Mouse (Mus musculus): ENCODE results near the gene Ctdspl. TPM values are rescaled to one million over a fixed set of nuclear protein-coding genes. Genes with fewer than 3 reads are reported as not detected.

Ctdspl gene
- polyA plus RNA-seq, 1 experiment from 2014 or later, result 7.3 TPM

GRCm38 (mm10) chr9:118997241-118997640 lies 71.0 kb downstream of the Ctdspl start:
- Histone ChIP-seq H3K9me3 (no peaks in the 10 kb centered on the region), H3K4me1 (no peaks in the 10 kb centered on the region), H3K36me3 (no peaks in the 10 kb centered on the region), H3K4me2 (replicated peaks) (no peak overlapping the region), H3K4me3 (no peak overlapping the region), H3K27me3 (replicated peaks) (no peaks in the 10 kb centered on the region), H3K27ac (no peak overlapping the region), H3K9ac (no peak overlapping the region)
- no peak for ATAC-seq (ENCODE audit: low FRiP score, low read depth)
- WGBS, result 94% methylated on average over 6 of the region's 6 CpGs

DNA sequence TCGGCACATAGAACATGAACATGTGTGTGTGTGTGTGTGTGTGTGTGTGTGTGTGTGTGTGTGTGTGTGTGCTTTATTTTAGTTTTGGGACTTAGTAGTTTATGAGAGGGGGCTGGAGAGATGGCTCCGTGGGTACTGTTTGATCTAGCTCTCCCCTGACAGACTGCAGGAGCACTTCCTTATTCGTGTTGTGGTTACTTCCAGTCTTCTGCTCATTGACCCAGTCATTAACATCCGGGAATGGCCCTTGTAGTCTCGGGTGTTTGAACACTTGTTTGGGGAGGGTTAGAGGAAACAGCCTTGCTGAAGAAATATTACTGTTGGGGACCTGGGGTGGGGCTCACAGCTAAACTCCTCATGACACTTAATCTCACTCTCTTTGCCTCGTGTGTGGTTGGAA lies 73.9 kb downstream of the Ctdspl start:
- Histone ChIP-seq H3K4me2 (replicated peaks) (no peak overlapping the region), H3K4me3 (no peak overlapping the region), H3K27ac (no peak overlapping the region), H3K36me3 (no peaks in the 10 kb centered on the region), H3K4me1 (peaks cover 6% of the 10 kb centered on the region), H3K9ac (no peak overlapping the region), H3K9me3 (no peaks in the 10 kb centered on the region), H3K27me3 (replicated peaks) (no peaks in the 10 kb centered on the region)
- 62% methylated on average over 6 of the region's 6 CpGs for WGBS
- ATAC-seq (ENCODE audit: low FRiP score, low read depth), result no peak

GRCm38 (mm10) chr9:119002267-119002666 lies 76.0 kb downstream of the Ctdspl start:
- no peak overlapping the region for H3K9ac ChIP-seq
- no peaks in the 10 kb centered on the region for H3K27me3 ChIP-seq (replicated peaks)
- 82% methylated on average over 17 of the region's 17 CpGs for WGBS
- peaks cover 7% of the 10 kb centered on the region for H3K4me1 ChIP-seq
- no peak for ATAC-seq (ENCODE audit: low FRiP score, low read depth)
- H3K36me3 ChIP-seq, result no peaks in the 10 kb centered on the region
- H3K4me3 ChIP-seq, result no peak overlapping the region
- H3K27ac ChIP-seq, result no peak overlapping the region
- no peak overlapping the region for H3K4me2 ChIP-seq (replicated peaks)
- H3K9me3 ChIP-seq, result no peaks in the 10 kb centered on the region

DNA sequence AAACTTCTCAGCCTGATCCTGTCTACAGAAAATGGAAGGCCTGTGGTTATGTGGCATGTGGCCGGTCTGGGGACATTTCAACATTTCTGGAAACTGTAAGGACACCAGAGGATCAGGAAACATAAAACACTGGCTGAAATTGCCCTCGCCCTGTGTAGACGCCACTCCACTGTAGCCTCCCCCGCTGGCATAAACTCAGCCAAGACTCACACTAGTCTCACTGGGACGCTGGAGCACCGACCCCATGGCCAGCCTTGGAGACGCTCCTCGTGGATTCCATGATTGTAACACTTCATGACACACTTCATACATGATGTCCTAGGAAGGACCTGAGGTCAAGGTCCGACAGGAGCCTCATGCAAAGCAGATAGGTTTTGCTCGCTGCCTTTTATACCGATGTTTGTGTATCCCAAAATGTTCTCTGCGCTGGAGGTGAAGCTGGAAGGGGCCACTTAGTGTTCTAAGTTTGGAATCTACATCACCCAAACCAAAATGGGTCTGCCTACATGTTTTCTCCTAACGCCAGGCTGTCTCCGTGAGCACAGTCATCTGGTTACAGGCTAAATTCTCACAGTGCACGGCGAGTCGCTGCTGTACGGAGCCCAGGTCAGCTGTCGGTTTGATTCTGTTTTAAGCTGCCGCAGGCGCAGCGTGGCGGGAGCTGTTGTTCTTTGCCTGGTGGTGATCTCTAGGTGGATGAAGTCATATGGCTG lies 77.9 kb downstream of the Ctdspl start:
- Histone ChIP-seq H3K27me3 (replicated peaks) (no peaks in the 10 kb centered on the region), H3K9ac (no peak overlapping the region), H3K4me3 (no peak overlapping the region), H3K4me1 (peaks cover 7% of the 10 kb centered on the region), H3K36me3 (no peaks in the 10 kb centered on the region), H3K4me2 (replicated peaks) (no peak overlapping the region), H3K9me3 (no peaks in the 10 kb centered on the region), H3K27ac (no peak overlapping the region)
- ATAC-seq (ENCODE audit: low FRiP score, low read depth), result no peak
- 91% methylated on average over 23 of the region's 23 CpGs for WGBS

DNA sequence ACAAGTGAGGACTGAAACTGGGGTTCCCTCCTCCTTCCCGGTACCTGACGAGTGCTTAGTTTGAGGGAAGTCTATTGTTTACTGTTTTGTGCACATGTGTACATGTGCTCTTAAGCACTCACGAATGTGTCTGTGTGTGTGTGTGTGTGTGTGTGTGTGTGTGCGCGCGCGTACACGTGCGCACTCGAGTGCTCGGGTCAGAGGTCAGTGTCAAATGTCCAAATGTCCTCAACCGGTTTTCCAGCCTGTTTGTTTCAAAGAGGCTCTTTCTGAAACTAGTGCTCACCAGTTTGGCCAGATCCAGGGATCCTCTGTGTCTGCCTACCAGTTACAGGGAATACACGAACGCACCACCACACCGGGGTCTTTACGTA lies 78.4 kb downstream of the Ctdspl start:
- no peaks in the 10 kb centered on the region for H3K9me3 ChIP-seq
- no peaks in the 10 kb centered on the region for H3K27me3 ChIP-seq (replicated peaks)
- no peak overlapping the region for H3K27ac ChIP-seq
- WGBS, result 90% methylated on average over 16 of the region's 16 CpGs
- H3K4me1 ChIP-seq, result peaks cover 7% of the 10 kb centered on the region
- H3K36me3 ChIP-seq, result no peaks in the 10 kb centered on the region
- H3K9ac ChIP-seq, result no peak overlapping the region
- no peak overlapping the region for H3K4me3 ChIP-seq
- H3K4me2 ChIP-seq (replicated peaks), result no peak overlapping the region
- ATAC-seq (ENCODE audit: low FRiP score, low read depth), result no peak

DNA sequence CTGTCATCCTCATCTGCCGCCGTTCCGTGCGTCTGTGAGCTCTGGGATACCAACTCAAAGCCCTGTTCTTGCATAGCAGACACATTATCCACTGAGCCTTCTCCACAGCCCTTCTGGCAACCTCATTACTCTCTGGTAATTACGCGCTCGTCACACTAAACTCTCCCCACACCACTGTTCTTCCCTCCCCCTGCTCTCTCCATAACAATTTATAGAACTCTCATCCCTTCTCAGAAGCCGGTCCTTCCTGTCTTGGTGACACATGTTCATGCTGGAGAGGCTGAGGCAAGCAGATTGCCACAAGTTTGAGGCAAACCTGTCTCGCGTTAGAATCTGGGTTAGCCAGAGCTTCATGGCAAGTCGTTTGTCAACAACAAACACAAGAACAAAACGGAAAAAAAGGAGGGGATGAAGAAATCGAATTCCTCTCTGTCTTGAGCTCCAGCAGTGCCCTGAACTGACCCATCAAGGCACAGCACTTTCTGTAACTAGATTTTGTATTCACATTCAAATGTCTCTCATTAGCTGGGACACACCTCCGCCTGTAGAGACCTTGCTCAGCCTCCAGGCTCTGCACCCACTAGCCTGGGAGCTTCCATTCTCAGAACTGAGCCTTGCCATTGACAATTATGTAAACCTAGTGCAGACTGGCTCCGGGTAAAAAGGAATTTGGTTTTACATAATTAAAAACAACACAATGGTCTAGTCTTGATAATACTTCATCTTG lies 79.2 kb downstream of the Ctdspl start:
- Histone ChIP-seq H3K4me1 (peaks cover 7% of the 10 kb centered on the region), H3K27ac (no peak overlapping the region), H3K36me3 (no peaks in the 10 kb centered on the region), H3K9me3 (no peaks in the 10 kb centered on the region), H3K4me2 (replicated peaks) (no peak overlapping the region), H3K27me3 (replicated peaks) (no peaks in the 10 kb centered on the region), H3K9ac (no peak overlapping the region), H3K4me3 (no peak overlapping the region)
- WGBS, result 58% methylated on average over 15 of the region's 15 CpGs
- no peak for ATAC-seq (ENCODE audit: low FRiP score, low read depth)

DNA sequence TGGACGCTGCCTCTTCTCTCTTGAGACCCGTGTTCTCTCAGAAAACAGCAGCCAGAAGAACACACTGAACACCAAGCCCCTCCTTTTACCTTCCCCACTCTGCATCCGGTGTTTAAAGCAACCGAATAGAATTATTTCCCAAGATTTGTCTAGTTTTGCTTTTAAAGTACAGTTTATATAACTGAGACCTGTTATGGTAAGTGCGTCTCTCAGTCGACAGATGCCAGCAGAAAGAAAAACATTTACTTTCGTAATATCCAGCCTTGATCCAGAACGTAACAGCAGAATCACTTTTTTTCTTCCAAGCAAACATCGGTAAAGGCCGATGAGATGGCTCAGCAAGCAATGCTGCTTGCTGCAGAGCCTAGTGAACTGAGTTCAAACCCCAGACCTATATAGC lies 81.0 kb downstream of the Ctdspl start:
- H3K4me2 ChIP-seq (replicated peaks), result no peak overlapping the region
- no peaks in the 10 kb centered on the region for H3K36me3 ChIP-seq
- H3K4me3 ChIP-seq, result no peak overlapping the region
- WGBS, result 88% methylated on average over 10 of the region's 10 CpGs
- H3K27ac ChIP-seq, result no peak overlapping the region
- H3K27me3 ChIP-seq (replicated peaks), result no peaks in the 10 kb centered on the region
- ATAC-seq (ENCODE audit: low FRiP score, low read depth), result no peak
- H3K9ac ChIP-seq, result no peak overlapping the region
- H3K9me3 ChIP-seq, result no peaks in the 10 kb centered on the region
- H3K4me1 ChIP-seq, result peaks cover 7% of the 10 kb centered on the region

- Histone ChIP-seq H3K27ac (no peak overlapping the region), H3K9ac (no peak overlapping the region), H3K36me3 (no peaks in the 10 kb centered on the region; the same call in 1 of the 2 replicates), H3K4me3 (no peak overlapping the region), H3K27me3 (replicated peaks) (no peaks in the 10 kb centered on the region), H3K9me3 (no peaks in the 10 kb centered on the region), H3K4me1 (peaks cover 7% of the 10 kb centered on the region), H3K4me2 (replicated peaks) (no peak overlapping the region)
- ATAC-seq (ENCODE audit: low FRiP score, low read depth), result no peak
- 69% methylated on average over 7 of the region's 7 CpGs for WGBS
These were observed 82.6 kb downstream of the Ctdspl start for GRCm38 (mm10) chr9:119008871-119009270.

DNA sequence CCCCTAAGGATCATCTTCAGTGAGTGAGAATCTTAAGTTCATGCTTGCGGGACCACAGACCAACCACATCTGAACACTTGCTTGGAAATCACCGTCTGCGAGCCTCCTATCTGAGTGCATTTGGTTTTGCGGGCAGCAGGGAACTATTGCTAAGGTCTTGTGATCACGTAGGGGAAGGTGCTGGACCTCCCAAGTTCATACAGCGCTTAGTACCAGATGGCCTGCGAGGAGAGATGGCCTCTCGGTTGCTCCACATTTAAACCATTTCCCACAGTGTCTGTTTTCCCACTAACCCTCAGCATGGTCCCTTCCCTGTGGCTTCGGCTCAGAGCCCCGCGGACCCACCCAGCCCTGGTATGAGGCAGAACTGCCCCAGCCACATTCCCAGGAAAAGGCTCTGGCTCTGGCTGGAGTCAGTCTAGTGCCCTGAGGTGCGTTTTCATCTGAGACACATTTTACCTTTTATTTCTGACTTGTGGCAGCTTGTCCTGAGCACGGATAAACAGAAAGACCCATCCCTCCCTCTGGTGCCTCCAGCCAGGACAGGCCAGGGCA lies 84.0 kb downstream of the Ctdspl start:
- H3K4me3 ChIP-seq, result no peak overlapping the region
- H3K27me3 ChIP-seq (replicated peaks), result no peaks in the 10 kb centered on the region
- H3K27ac ChIP-seq, result no peak overlapping the region
- H3K9me3 ChIP-seq, result no peaks in the 10 kb centered on the region
- WGBS, result 77% methylated on average over 13 of the region's 13 CpGs
- ATAC-seq (ENCODE audit: low FRiP score, low read depth), result no peak
- peaks cover 1% of the 10 kb centered on the region for H3K4me1 ChIP-seq
- no peaks in the 10 kb centered on the region; the same call in 1 of the 2 replicates for H3K36me3 ChIP-seq
- H3K9ac ChIP-seq, result no peak overlapping the region
- no peak overlapping the region for H3K4me2 ChIP-seq (replicated peaks)

GRCm38 (mm10) chr9:119016785-119017507 lies 90.7 kb downstream of the Ctdspl start:
- no peaks in the 10 kb centered on the region; the same call in 1 of the 2 replicates for H3K36me3 ChIP-seq
- no peaks in the 10 kb centered on the region for H3K9me3 ChIP-seq
- H3K27ac ChIP-seq, result no peak overlapping the region
- ATAC-seq (ENCODE audit: low FRiP score, low read depth), result no peak
- H3K9ac ChIP-seq, result no peak overlapping the region
- no peak overlapping the region for H3K4me2 ChIP-seq (replicated peaks)
- WGBS, result 83% methylated on average over 7 of the region's 7 CpGs
- H3K27me3 ChIP-seq (replicated peaks), result no peaks in the 10 kb centered on the region
- H3K4me3 ChIP-seq, result no peak overlapping the region
- H3K4me1 ChIP-seq, result no peaks in the 10 kb centered on the region

GRCm38 (mm10) chr9:119021731-119022130 lies 95.5 kb downstream of the Ctdspl start:
- H3K4me1 ChIP-seq, result no peaks in the 10 kb centered on the region
- H3K9me3 ChIP-seq, result no peaks in the 10 kb centered on the region
- H3K9ac ChIP-seq, result no peak overlapping the region
- no peak overlapping the region for H3K4me2 ChIP-seq (replicated peaks)
- no peaks in the 10 kb centered on the region for H3K27me3 ChIP-seq (replicated peaks)
- H3K36me3 ChIP-seq, result no peaks in the 10 kb centered on the region
- ATAC-seq (ENCODE audit: low FRiP score, low read depth), result no peak
- H3K4me3 ChIP-seq, result no peak overlapping the region
- H3K27ac ChIP-seq, result no peak overlapping the region
- WGBS, result 82% methylated on average over 7 of the region's 7 CpGs

DNA sequence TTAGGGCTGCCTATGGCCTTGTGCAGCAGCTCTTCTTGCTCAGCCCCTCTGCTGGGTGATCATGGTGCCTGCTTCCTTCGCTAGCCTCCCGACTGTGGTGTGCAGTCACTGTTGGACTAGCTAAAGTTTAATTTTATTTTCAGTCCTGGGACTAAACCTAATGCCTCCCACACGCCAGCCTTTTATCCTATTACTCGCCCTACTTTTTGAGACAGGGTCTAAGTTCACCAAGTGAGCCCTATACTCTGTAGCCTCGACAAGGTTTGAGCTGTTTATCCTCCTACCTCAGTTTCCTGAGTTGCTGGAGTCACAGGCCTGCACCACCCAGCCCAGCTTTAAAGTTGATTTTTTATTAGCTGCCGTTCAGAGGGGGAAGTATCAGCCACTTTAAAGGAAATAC lies 99.0 kb downstream of the Ctdspl start:
- H3K9ac ChIP-seq, result no peak overlapping the region
- no peaks in the 10 kb centered on the region for H3K4me1 ChIP-seq
- WGBS, result 82% methylated on average over 6 of the region's 6 CpGs
- no peak overlapping the region for H3K27ac ChIP-seq
- no peaks in the 10 kb centered on the region for H3K27me3 ChIP-seq (replicated peaks)
- no peak overlapping the region for H3K4me3 ChIP-seq
- no peak for ATAC-seq (ENCODE audit: low FRiP score, low read depth)
- H3K4me2 ChIP-seq (replicated peaks), result no peak overlapping the region
- H3K9me3 ChIP-seq, result no peaks in the 10 kb centered on the region
- H3K36me3 ChIP-seq, result no peaks in the 10 kb centered on the region
